Mouse (Mus musculus): ENCODE results near the gene Rsph1. TPM values are rescaled to one million over a fixed set of nuclear protein-coding genes. Genes with fewer than 3 reads are reported as not detected.

Gene Rsph1
- polyA plus RNA-seq, 1 experiment from 2014 or later = 1.7 TPM

DNA sequence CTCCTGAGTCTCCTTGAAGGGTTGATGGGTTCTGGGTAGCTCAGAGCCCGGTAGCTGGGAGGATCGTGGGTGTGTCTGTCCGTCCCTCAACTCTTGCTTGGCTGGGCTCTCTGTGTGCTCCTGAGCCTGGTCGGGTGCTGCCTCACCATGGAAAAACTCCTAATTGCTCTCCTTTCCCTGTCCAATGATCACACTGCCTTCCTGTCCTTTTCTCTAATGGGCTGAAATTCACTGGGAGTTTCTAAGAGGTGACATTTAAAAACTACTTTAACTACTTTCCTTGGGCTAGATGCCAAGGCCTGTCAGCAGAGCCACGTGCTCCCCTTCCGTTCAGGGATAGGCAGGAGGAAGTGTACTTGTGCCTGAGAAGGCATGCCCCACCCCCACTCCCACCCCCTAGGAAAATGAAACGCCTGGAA lies 20.3 kb upstream of the Rsph1 start:
- peaks cover 10% of the 10 kb centered on the region for H3K27me3 ChIP-seq (ENCODE audit: control insufficient read depth, insufficient read depth, low read length)
- H3K4me3 ChIP-seq (ENCODE audit: low read depth, low read length) = peak overlapping the region; percentile 68; the same call in 1 of the 2 replicates
- no peak overlapping the region for H3K9ac ChIP-seq (ENCODE audit: low read depth, low read length)
- WGBS (ENCODE audit: insufficient replicate concordance) = 16% methylated on average over 7 of the region's 7 CpGs
- peak overlapping the region; percentile 100 for H3K4me2 ChIP-seq
- H3K4me1 ChIP-seq (ENCODE audit: control insufficient read depth, insufficient read depth, low read length) = peaks cover 22% of the 10 kb centered on the region
- no peak for ATAC-seq (replicated peaks; ENCODE audit: insufficient number of reproducible peaks, low FRiP score, low TSS enrichment)
- H3K9me3 ChIP-seq (replicated peaks; ENCODE audit: control insufficient read depth, low read length) = no peaks in the 10 kb centered on the region
- H3K36me3 ChIP-seq (ENCODE audit: control insufficient read depth, insufficient read depth, low read length) = no peaks in the 10 kb centered on the region
- no peak overlapping the region for H3K27ac ChIP-seq (ENCODE audit: low read depth, low read length)

GRCm38 (mm10) chr17:31295892-31296781 lies 19.0 kb upstream of the Rsph1 start:
- Histone ChIP-seq H3K27me3 (ENCODE audit: control insufficient read depth, insufficient read depth, low read length) (peaks cover 10% of the 10 kb centered on the region), H3K4me2 (peak overlapping the region; percentile 100), H3K9me3 (replicated peaks; ENCODE audit: control insufficient read depth, low read length) (no peaks in the 10 kb centered on the region), H3K9ac (ENCODE audit: low read depth, low read length) (peak overlapping the region; percentile 70), H3K36me3 (ENCODE audit: control insufficient read depth, insufficient read depth, low read length) (no peaks in the 10 kb centered on the region), H3K27ac (ENCODE audit: low read depth, low read length) (no peak overlapping the region), H3K4me3 (ENCODE audit: low read depth, low read length) (peak overlapping the region; percentile 68), H3K4me1 (ENCODE audit: control insufficient read depth, insufficient read depth, low read length) (peaks cover 22% of the 10 kb centered on the region)
- under 1% methylated on average over 64 of the region's 68 CpGs for WGBS (ENCODE audit: insufficient replicate concordance)
- ATAC-seq (replicated peaks; ENCODE audit: insufficient number of reproducible peaks, low FRiP score, low TSS enrichment) = no peak

- no peak overlapping the region for H3K27ac ChIP-seq (ENCODE audit: low read depth, low read length)
- H3K9me3 ChIP-seq (replicated peaks; ENCODE audit: control insufficient read depth, low read length) = no peaks in the 10 kb centered on the region
- H3K36me3 ChIP-seq (ENCODE audit: control insufficient read depth, insufficient read depth, low read length) = no peaks in the 10 kb centered on the region
- peaks cover 10% of the 10 kb centered on the region for H3K27me3 ChIP-seq (ENCODE audit: control insufficient read depth, insufficient read depth, low read length)
- peak overlapping the region; percentile 68 for H3K4me3 ChIP-seq (ENCODE audit: low read depth, low read length)
- no peak for ATAC-seq (replicated peaks; ENCODE audit: insufficient number of reproducible peaks, low FRiP score, low TSS enrichment)
- H3K9ac ChIP-seq (ENCODE audit: low read depth, low read length) = no peak overlapping the region; the same call in 1 of the 2 replicates
- peaks cover 22% of the 10 kb centered on the region for H3K4me1 ChIP-seq (ENCODE audit: control insufficient read depth, insufficient read depth, low read length)
- 20% methylated on average over 25 of the region's 25 CpGs for WGBS (ENCODE audit: insufficient replicate concordance)
- peak overlapping the region; percentile 100 for H3K4me2 ChIP-seq
Observed at GRCm38 (mm10) chr17:31295215-31295891, 18.2 kb upstream of the Rsph1 start.

GRCm38 (mm10) chr17:31294363-31295214 lies 17.4 kb upstream of the Rsph1 start:
- Histone ChIP-seq H3K4me3 (ENCODE audit: low read depth, low read length) (no peak overlapping the region), H3K4me1 (ENCODE audit: control insufficient read depth, insufficient read depth, low read length) (peaks cover 22% of the 10 kb centered on the region), H3K36me3 (ENCODE audit: control insufficient read depth, insufficient read depth, low read length) (no peaks in the 10 kb centered on the region), H3K27ac (ENCODE audit: low read depth, low read length) (no peak overlapping the region), H3K9me3 (replicated peaks; ENCODE audit: control insufficient read depth, low read length) (no peaks in the 10 kb centered on the region), H3K4me2 (no peak overlapping the region; the same call in 1 of the 2 replicates), H3K27me3 (ENCODE audit: control insufficient read depth, insufficient read depth, low read length) (peaks cover 10% of the 10 kb centered on the region), H3K9ac (ENCODE audit: low read depth, low read length) (no peak overlapping the region)
- WGBS (ENCODE audit: insufficient replicate concordance) = 78% methylated on average over 15 of the region's 15 CpGs
- no peak for ATAC-seq (replicated peaks; ENCODE audit: insufficient number of reproducible peaks, low FRiP score, low TSS enrichment)

GRCm38 (mm10) chr17:31290859-31291258 lies 13.7 kb upstream of the Rsph1 start:
- H3K4me2 ChIP-seq = no peak overlapping the region
- no peak overlapping the region for H3K4me3 ChIP-seq (ENCODE audit: low read depth, low read length)
- H3K36me3 ChIP-seq (ENCODE audit: control insufficient read depth, insufficient read depth, low read length) = no peaks in the 10 kb centered on the region
- H3K4me1 ChIP-seq (ENCODE audit: control insufficient read depth, insufficient read depth, low read length) = peaks cover 8% of the 10 kb centered on the region
- H3K27me3 ChIP-seq (ENCODE audit: control insufficient read depth, insufficient read depth, low read length) = peaks cover 4% of the 10 kb centered on the region; the same call in 1 of the 2 replicates
- H3K9me3 ChIP-seq (replicated peaks; ENCODE audit: control insufficient read depth, low read length) = no peaks in the 10 kb centered on the region
- no peak overlapping the region for H3K9ac ChIP-seq (ENCODE audit: low read depth, low read length)
- H3K27ac ChIP-seq (ENCODE audit: low read depth, low read length) = no peak overlapping the region
- WGBS (ENCODE audit: insufficient replicate concordance) = 67% methylated on average over 6 of the region's 6 CpGs
- ATAC-seq (replicated peaks; ENCODE audit: insufficient number of reproducible peaks, low FRiP score, low TSS enrichment) = no peak

- Histone ChIP-seq H3K4me1 (ENCODE audit: control insufficient read depth, insufficient read depth, low read length) (0 out of 2 replicates have a peak, but pooled peaks cover 4% of the 10 kb centered on the region), H3K27me3 (ENCODE audit: control insufficient read depth, insufficient read depth, low read length) (no peaks in the 10 kb centered on the region), H3K9me3 (replicated peaks; ENCODE audit: control insufficient read depth, low read length) (no peaks in the 10 kb centered on the region), H3K36me3 (ENCODE audit: control insufficient read depth, insufficient read depth, low read length) (no peaks in the 10 kb centered on the region), H3K9ac (ENCODE audit: low read depth, low read length) (no peak overlapping the region), H3K27ac (ENCODE audit: low read depth, low read length) (no peak overlapping the region), H3K4me2 (no peak overlapping the region), H3K4me3 (ENCODE audit: low read depth, low read length) (no peak overlapping the region)
- no peak for ATAC-seq (replicated peaks; ENCODE audit: insufficient number of reproducible peaks, low FRiP score, low TSS enrichment)
Observed at GRCm38 (mm10) chr17:31290311-31290710, 13.1 kb upstream of the Rsph1 start.

- Histone ChIP-seq H3K4me3 (ENCODE audit: low read depth, low read length) (no peak overlapping the region), H3K9ac (ENCODE audit: low read depth, low read length) (no peak overlapping the region), H3K27me3 (ENCODE audit: control insufficient read depth, insufficient read depth, low read length) (no peaks in the 10 kb centered on the region), H3K27ac (ENCODE audit: low read depth, low read length) (no peak overlapping the region), H3K4me2 (no peak overlapping the region), H3K9me3 (replicated peaks; ENCODE audit: control insufficient read depth, low read length) (no peaks in the 10 kb centered on the region), H3K36me3 (ENCODE audit: control insufficient read depth, insufficient read depth, low read length) (no peaks in the 10 kb centered on the region), H3K4me1 (ENCODE audit: control insufficient read depth, insufficient read depth, low read length) (no peaks in the 10 kb centered on the region)
- whole genome bisulfite sequencing (ENCODE audit: insufficient replicate concordance) = 50% methylated on average over 7 of the region's 7 CpGs
- ATAC-seq (replicated peaks; ENCODE audit: insufficient number of reproducible peaks, low FRiP score, low TSS enrichment) = no peak
Observed at GRCm38 (mm10) chr17:31288999-31289726, 12.0 kb upstream of the Rsph1 start.

GRCm38 (mm10) chr17:31287216-31287615 lies 10.0 kb upstream of the Rsph1 start:
- no peak overlapping the region for H3K27ac ChIP-seq (ENCODE audit: low read depth, low read length)
- H3K9me3 ChIP-seq (replicated peaks; ENCODE audit: control insufficient read depth, low read length) = no peaks in the 10 kb centered on the region
- no peak for ATAC-seq (replicated peaks; ENCODE audit: insufficient number of reproducible peaks, low FRiP score, low TSS enrichment)
- H3K36me3 ChIP-seq (ENCODE audit: control insufficient read depth, insufficient read depth, low read length) = no peaks in the 10 kb centered on the region
- 84% methylated on average over 3 of the region's 3 CpGs for WGBS (ENCODE audit: insufficient replicate concordance)
- H3K4me3 ChIP-seq (ENCODE audit: low read depth, low read length) = no peak overlapping the region
- H3K27me3 ChIP-seq (ENCODE audit: control insufficient read depth, insufficient read depth, low read length) = no peaks in the 10 kb centered on the region
- no peaks in the 10 kb centered on the region for H3K4me1 ChIP-seq (ENCODE audit: control insufficient read depth, insufficient read depth, low read length)
- H3K4me2 ChIP-seq = no peak overlapping the region
- H3K9ac ChIP-seq (ENCODE audit: low read depth, low read length) = no peak overlapping the region

All from heart, embryonic 11.5 days (tissue).